Mouse (Mus musculus) stomach, postnatal 0 days (tissue): ENCODE data around the gene Pard6b.

ENCODE experiments used
- CTCF ChIP-seq: IDR thresholded peaks from 2 replicates; pipeline ENCODE4 v1.5.1; 2016; ENCODE audit warnings: antibody characterized with exemption, low read depth, mild to moderate bottlenecking, moderate library complexity
- EP300 ChIP-seq: optimal IDR thresholded peaks from 2 replicates; pipeline ENCODE3; 2016; ENCODE audit warnings: antibody characterized with exemption

DNA sequence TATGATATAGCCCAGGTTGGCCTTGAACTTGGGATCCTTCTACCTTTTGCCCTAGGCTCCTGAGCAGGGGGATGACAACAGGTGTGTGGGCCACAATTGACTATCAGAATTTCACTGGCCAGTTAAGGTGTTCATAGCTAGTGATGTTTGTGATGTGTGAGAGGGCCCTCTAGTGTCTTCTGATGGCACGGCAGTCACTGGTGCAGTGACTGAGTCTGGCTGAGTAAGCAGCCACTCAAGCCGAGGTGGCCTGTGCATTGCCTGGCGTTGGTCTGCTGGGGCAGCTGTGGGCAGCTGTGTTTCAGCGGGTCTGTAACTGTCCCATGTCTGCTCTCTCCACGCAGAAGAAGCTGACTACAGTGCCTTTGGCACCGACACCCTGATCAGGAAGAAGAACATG lies 17.2 kb downstream of the Pard6b start:
- no peak for TF ChIP-seq EP300
- TF ChIP-seq CTCF: peak; percentile 89
